Mouse (Mus musculus) ovary, adult 18-20 months (tissue): ENCODE measurements around the gene Naif1.

Experiments
- DNase-seq: peaks from one replicate; pipeline ENCODE4 v3.0.0; 2022; ENCODE audit warnings: low spot score, mixed read lengths

Naif1 gene

GRCm38 (mm10) chr2:32449761-32450754 is at the start of gene Naif1:
TSS of gene Naif1 (plus strand) at chr2:32450457.
- no peak for DNase-seq

- DNase-seq, result peak; percentile 78
Observed at GRCm38 (mm10) chr2:32404663-32405062, 45.6 kb upstream of the Naif1 start.

GRCm38 (mm10) chr2:32407144-32407824 is 43.0 kb upstream of the Naif1 start:
- no peak for DNase-seq

- DNase-seq, result no peak
Observed at GRCm38 (mm10) chr2:32408429-32409424, 41.5 kb upstream of the Naif1 start.

- no peak for DNase-seq
Observed at GRCm38 (mm10) chr2:32411407-32411806, 38.9 kb upstream of the Naif1 start.

GRCm38 (mm10) chr2:32412742-32413531 is 37.3 kb upstream of the Naif1 start:
- no peak for DNase-seq

GRCm38 (mm10) chr2:32413936-32414335 is 36.3 kb upstream of the Naif1 start:
- DNase-seq, result no peak

- no peak for DNase-seq
Observed at GRCm38 (mm10) chr2:32415801-32416200, 34.5 kb upstream of the Naif1 start.

GRCm38 (mm10) chr2:32416556-32416955 is 33.7 kb upstream of the Naif1 start:
- no peak for DNase-seq

- no peak for DNase-seq
Observed at GRCm38 (mm10) chr2:32417486-32417885, 32.8 kb upstream of the Naif1 start.

- DNase-seq, result no peak
Observed at GRCm38 (mm10) chr2:32418430-32419151, 31.7 kb upstream of the Naif1 start.

GRCm38 (mm10) chr2:32419359-32419758 is 30.9 kb upstream of the Naif1 start:
- DNase-seq, result peak; percentile 65

- no peak for DNase-seq
Observed at GRCm38 (mm10) chr2:32420066-32420608, 30.1 kb upstream of the Naif1 start.

GRCm38 (mm10) chr2:32420647-32421046 is 29.6 kb upstream of the Naif1 start:
- no peak for DNase-seq

- no peak for DNase-seq
Observed at GRCm38 (mm10) chr2:32421851-32422251, 28.4 kb upstream of the Naif1 start.

GRCm38 (mm10) chr2:32423481-32424331 is 26.6 kb upstream of the Naif1 start:
- DNase-seq, result peak; percentile 76

GRCm38 (mm10) chr2:32424796-32425195 is 25.5 kb upstream of the Naif1 start:
- no peak for DNase-seq

- DNase-seq, result no peak
Observed at GRCm38 (mm10) chr2:32425568-32425967, 24.7 kb upstream of the Naif1 start.

- DNase-seq, result no peak
Observed at GRCm38 (mm10) chr2:32426141-32426540, 24.1 kb upstream of the Naif1 start.
